21 mouse cellular contexts compared by ENCODE assay signal in genomic region chr14:46610226-46610855, GRCm38 (mm10).
DNase-seq lines count a peak whose midpoint lies in the region; ATAC-seq and TF ChIP-seq lines count a peak whose summit lies in the region.
"Had no signal": no experiment of that assay in that cellular context is flagged by ENCODE, and none has a peak within 500 bp of the region (broad histone marks: within the 10 kb centered on the region; RNA-seq: fewer than 3 reads in every experiment).

No protein-coding gene starts in this region.

- TF ChIP-seq CTCF in intestine, postnatal 0 days (IDR thresholded peaks at IDR 0.05; ENCODE audit: low read depth) = no peak
- TF ChIP-seq CTCF in lung, adult 2 months (IDR thresholded peaks at IDR 0.05; ENCODE audit: insufficient read depth, low read length) = no peak
- no peak for TF ChIP-seq CTCF in stomach, postnatal 0 days (IDR thresholded peaks at IDR 0.05; ENCODE audit: low read depth)

- no peak overlapping the region for H3K9ac ChIP-seq in intestine, embryonic 14.5 days (ENCODE audit: low read length)
- no peak overlapping the region for H3K9ac ChIP-seq in intestine, postnatal 0 days (ENCODE audit: low read depth, low read length)
- no peak overlapping the region for H3K9ac ChIP-seq in stomach, postnatal 0 days (ENCODE audit: low read length)
- H3K9ac ChIP-seq: embryonic facial prominence, embryonic 15.5 days; limb, embryonic 13.5 days; liver, embryonic 13.5 days; midbrain, embryonic 12.5 days had no signal

- ATAC-seq in intestine, embryonic 14.5 days (replicated peaks; ENCODE audit: low FRiP score, low TSS enrichment, low read depth) = no peak
- ATAC-seq in intestine, postnatal 0 days = no peak
- no peak for ATAC-seq in stomach, postnatal 0 days (ENCODE audit: low FRiP score, low TSS enrichment)
- ATAC-seq: forebrain, embryonic 16.5 days; hindbrain, embryonic 16.5 days; intestine, embryonic 16.5 days had no signal

- TF ChIP-seq POLR2A in lung, adult 2 months (IDR thresholded peaks at IDR 0.05; ENCODE audit: borderline replicate concordance, extremely low read depth, low read depth, low read length) = no peak

- no peaks in the 10 kb centered on the region for H3K9me3 ChIP-seq in intestine, embryonic 14.5 days (ENCODE audit: control insufficient read depth, low read length)
- H3K9me3 ChIP-seq in intestine, postnatal 0 days (ENCODE audit: control insufficient read depth) = no peaks in the 10 kb centered on the region
- H3K9me3 ChIP-seq in stomach, postnatal 0 days (ENCODE audit: control insufficient read depth, low read length) = no peaks in the 10 kb centered on the region
- H3K9me3 ChIP-seq: embryonic facial prominence, embryonic 15.5 days; limb, embryonic 13.5 days; liver, embryonic 13.5 days; midbrain, embryonic 12.5 days had no signal

- TF ChIP-seq EP300 in stomach, postnatal 0 days (optimal IDR thresholded peaks at IDR 0.05) = no peak

- H3K27ac ChIP-seq in intestine, embryonic 14.5 days (ENCODE audit: low read depth) = no peak overlapping the region
- no peak overlapping the region for H3K27ac ChIP-seq in intestine, postnatal 0 days (ENCODE audit: low read depth, low read length)
- no peak overlapping the region for H3K27ac ChIP-seq in stomach, postnatal 0 days (replicated peaks)
- H3K27ac ChIP-seq: embryonic facial prominence, embryonic 15.5 days; heart, adult 2 months; layer of hippocampus, adult 2 months; limb, embryonic 13.5 days; liver, embryonic 13.5 days; midbrain, embryonic 12.5 days had no signal

- peaks cover 13% of the 10 kb centered on the region for H3K4me1 ChIP-seq in intestine, embryonic 14.5 days (replicated peaks; ENCODE audit: control insufficient read depth, insufficient read depth, low read length)
- no peaks in the 10 kb centered on the region for H3K4me1 ChIP-seq in intestine, postnatal 0 days (replicated peaks; ENCODE audit: control insufficient read depth, insufficient read depth, low read length)
- H3K4me1 ChIP-seq in lung, adult 2 months (ENCODE audit: control insufficient read depth, insufficient read depth, low read length) = no peaks in the 10 kb centered on the region; the same call in none of the 2 replicates
- no peaks in the 10 kb centered on the region for H3K4me1 ChIP-seq in stomach, postnatal 0 days (replicated peaks; ENCODE audit: control insufficient read depth, insufficient read depth)

- H3K36me3 ChIP-seq in intestine, embryonic 14.5 days (ENCODE audit: control insufficient read depth, insufficient read depth, low read length) = no peaks in the 10 kb centered on the region
- H3K36me3 ChIP-seq in intestine, postnatal 0 days (ENCODE audit: control insufficient read depth, insufficient read depth) = no peaks in the 10 kb centered on the region
- no peaks in the 10 kb centered on the region for H3K36me3 ChIP-seq in stomach, postnatal 0 days (ENCODE audit: control insufficient read depth, insufficient read depth, low read length)
- H3K36me3 ChIP-seq: embryonic facial prominence, embryonic 15.5 days; limb, embryonic 13.5 days; liver, embryonic 13.5 days; midbrain, embryonic 12.5 days had no signal

- 80% methylated on average over 9 of the region's 9 CpGs for WGBS in intestine, embryonic 14.5 days
- WGBS in intestine, postnatal 0 days = 86% methylated on average over 9 of the region's 9 CpGs
- 69% methylated on average over 9 of the region's 9 CpGs for WGBS in lung, adult 2 months
- WGBS in stomach, postnatal 0 days = 73% methylated on average over 9 of the region's 9 CpGs

- no peak overlapping the region for H3K4me2 ChIP-seq in intestine, embryonic 14.5 days (ENCODE audit: low read length)
- H3K4me2 ChIP-seq in intestine, postnatal 0 days (replicated peaks; ENCODE audit: low read depth) = no peak overlapping the region
- H3K4me2 ChIP-seq in stomach, postnatal 0 days (replicated peaks; ENCODE audit: low read depth) = no peak overlapping the region
- H3K4me2 ChIP-seq: embryonic facial prominence, embryonic 15.5 days; limb, embryonic 13.5 days; liver, embryonic 13.5 days; midbrain, embryonic 12.5 days had no signal

- H3K4me3 ChIP-seq in intestine, embryonic 14.5 days (ENCODE audit: low read depth, low read length) = no peak overlapping the region
- H3K4me3 ChIP-seq in intestine, postnatal 0 days (ENCODE audit: low read depth, low read length) = no peak overlapping the region
- no peak overlapping the region for H3K4me3 ChIP-seq in lung, adult 2 months (replicated peaks; ENCODE audit: extremely low read depth, low read depth, low read length)
- H3K4me3 ChIP-seq in stomach, postnatal 0 days (ENCODE audit: low read depth, low read length) = no peak overlapping the region
- H3K4me3 ChIP-seq: embryonic facial prominence, embryonic 15.5 days; heart, adult 2 months; layer of hippocampus, adult 2 months; limb, embryonic 13.5 days; liver, embryonic 13.5 days; midbrain, embryonic 12.5 days had no signal

- H3K27me3 ChIP-seq in intestine, embryonic 14.5 days (replicated peaks; ENCODE audit: control insufficient read depth, insufficient read depth, low read length) = no peaks in the 10 kb centered on the region
- no peaks in the 10 kb centered on the region for H3K27me3 ChIP-seq in intestine, postnatal 0 days (replicated peaks; ENCODE audit: control insufficient read depth, insufficient read depth, low read length)
- H3K27me3 ChIP-seq in stomach, postnatal 0 days (ENCODE audit: control insufficient read depth, insufficient read depth, low read length) = no peaks in the 10 kb centered on the region
- H3K27me3 ChIP-seq: embryonic facial prominence, embryonic 15.5 days; liver, embryonic 13.5 days; midbrain, embryonic 12.5 days had no signal

- DNase-seq in intestine, embryonic 14.5 days (ENCODE audit: low spot score) = peak; percentile 47
- peak; percentile 62 for DNase-seq in lung, adult 2 months
- peak; percentile 64 for DNase-seq in lung, postnatal 14 days
- no peak for DNase-seq in right cerebral cortex, postnatal 25 days
- DNase-seq in retina, postnatal 1 day = no peak
- no peak for DNase-seq in stomach, postnatal 0 days (ENCODE audit: low spot score)
- DNase-seq: adrenal gland, postnatal 25 days; cerebellum, adult 8-10 months; cerebellum, postnatal 36 days; gastrocnemius, postnatal 25 days; heart, adult 2 months; kidney, postnatal 25 days; liver, embryonic 13.5 days had no signal

Comparison
In these comparisons a context has a peak if more than half of its experiments do, and no peak if none do; other contexts are left out.
1. DNase-seq: peak in intestine, embryonic 14.5 days (single experiment), lung, adult 2 months (single experiment) and lung, postnatal 14 days (single experiment); none in right cerebral cortex, postnatal 25 days (single experiment), retina, postnatal 1 day (single experiment) and stomach, postnatal 0 days (single experiment).